Mouse (Mus musculus) forebrain, embryonic 15.5 days (tissue): ENCODE measurements around the gene Pnpla7. TPM values are rescaled to one million over a fixed set of nuclear protein-coding genes. Genes with fewer than 3 reads are reported as not detected.

Experiments
- ATAC-seq: fragments of 200-750 bp; cut with Nextera tagmentation; replicated peaks from 2 replicates; pipeline ENCODE4 v1.8.0; 2017; ENCODE audit warnings: mild to moderate bottlenecking, moderate TSS enrichment, moderate library complexity
- H3K27ac ChIP-seq: fragments of 300-500 bp; sonication (generic); replicated peaks from 2 replicates; pipeline ENCODE4 v1.5.1; 2015; ENCODE audit warnings: mild to moderate bottlenecking, inconsistent platforms
- H3K27me3 ChIP-seq: fragments of 300-500 bp; sonication (generic); 2 replicates; pipeline ENCODE4 v1.6.1; 2015; ENCODE audit warnings: inconsistent platforms
- H3K36me3 ChIP-seq: fragments of 300-500 bp; sonication (generic); 2 replicates; pipeline ENCODE4 v1.6.1; 2015; ENCODE audit warnings: mild to moderate bottlenecking, inconsistent platforms
- H3K4me1 ChIP-seq: fragments of 300-500 bp; sonication (generic); 2 replicates; pipeline ENCODE4 v1.6.1; 2015; ENCODE audit warnings: inconsistent platforms
- H3K4me2 ChIP-seq: fragments of 300-500 bp; sonication (generic); replicated peaks from 2 replicates; pipeline ENCODE4 v1.6.1; 2015; ENCODE audit warnings: mild to moderate bottlenecking, inconsistent platforms
- H3K4me3 ChIP-seq: fragments of 300-500 bp; sonication (generic); 2 replicates; pipeline ENCODE4 v1.5.1; 2015; ENCODE audit warnings: mild to moderate bottlenecking, inconsistent platforms
- H3K9ac ChIP-seq: fragments of 300-500 bp; sonication (generic); replicated peaks from 2 replicates; pipeline ENCODE4 v1.6.1; 2015; ENCODE audit warnings: mild to moderate bottlenecking, inconsistent platforms
- H3K9me3 ChIP-seq: fragments of 300-500 bp; sonication (generic); 2 replicates; pipeline ENCODE4 v1.6.1; 2016; ENCODE audit warnings: inconsistent platforms
- WGBS: fragments of 180-500 bp; shearing (Covaris S2); methylation state at CpG from one replicate; pipeline ENCODE4 v1.1.7; 2015; ENCODE audit warnings: mixed read lengths; 5-methylcytosine and 5-hydroxymethylcytosine counted together
- polyA plus RNA-seq: library from polyadenylated mRNA; unstranded; fragments of >200 nt; fragmentation: Nextera tagmentation; extraction: Ambion mirVana; gene quantifications from 2 replicates; pipeline ENCODE4 v1.2.1, GENCODE M21; 2015

Pnpla7 gene
- polyA plus RNA-seq, 1 experiment from 2014 or later: 4.0 TPM

- Histone ChIP-seq H3K9me3 (no peaks in the 10 kb centered on the region), H3K36me3 (no peaks in the 10 kb centered on the region), H3K4me2 (no peak overlapping the region), H3K27me3 (no peaks in the 10 kb centered on the region), H3K4me1 (no peaks in the 10 kb centered on the region), H3K27ac (no peak overlapping the region), H3K9ac (no peak overlapping the region), H3K4me3 (no peak overlapping the region)
- 47% methylated on average over 9 of the region's 9 CpGs for WGBS
- ATAC-seq: 0 out of 2 replicates have a peak, but pooled peaks have one; percentile 35
These were observed 28.3 kb downstream of the Pnpla7 start for GRCm38 (mm10) chr2:25003946-25004786.

DNA sequence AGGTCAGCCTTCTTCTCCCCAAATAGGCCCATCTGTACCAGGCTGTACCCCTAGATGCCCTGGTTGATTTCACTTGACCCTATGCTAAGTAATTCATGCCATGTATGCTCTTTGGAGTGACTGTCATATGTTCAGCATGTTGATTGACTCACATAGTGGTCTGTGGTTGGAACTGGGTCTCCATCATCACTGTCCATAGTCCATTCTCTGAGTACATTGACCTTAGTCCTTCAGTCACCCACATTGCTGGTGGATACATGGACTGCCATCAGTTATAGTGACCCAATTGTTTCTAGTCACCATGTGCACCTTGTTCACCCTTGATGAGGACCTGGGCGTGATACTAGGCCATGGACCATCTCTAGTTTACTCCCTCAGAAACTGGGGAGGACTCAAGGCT is 30.9 kb downstream of the Pnpla7 start:
- 100% methylated on average over 1 of the region's 1 CpGs for WGBS
- Histone ChIP-seq H3K9ac (no peak overlapping the region), H3K4me2 (no peak overlapping the region), H3K27me3 (no peaks in the 10 kb centered on the region), H3K27ac (no peak overlapping the region), H3K9me3 (no peaks in the 10 kb centered on the region), H3K4me1 (no peaks in the 10 kb centered on the region), H3K36me3 (no peaks in the 10 kb centered on the region), H3K4me3 (no peak overlapping the region)
- ATAC-seq: no peak

GRCm38 (mm10) chr2:25008250-25008649 is 32.4 kb downstream of the Pnpla7 start:
- ATAC-seq: no peak
- no peak overlapping the region for H3K9ac ChIP-seq

GRCm38 (mm10) chr2:25022678-25023077 is 46.8 kb downstream of the Pnpla7 start:
- H3K27me3 ChIP-seq: no peaks in the 10 kb centered on the region
- H3K9me3 ChIP-seq: no peaks in the 10 kb centered on the region
- WGBS: 92% methylated on average over 1 of the region's 1 CpGs

More at GRCm38 (mm10) chr2:25008250-25008649, 32.4 kb downstream of the Pnpla7 start:
- no peaks in the 10 kb centered on the region for H3K4me1 ChIP-seq
- no peaks in the 10 kb centered on the region for H3K27me3 ChIP-seq
- H3K27ac ChIP-seq: no peak overlapping the region
- H3K36me3 ChIP-seq: no peaks in the 10 kb centered on the region
- H3K4me2 ChIP-seq: no peak overlapping the region
- no peaks in the 10 kb centered on the region for H3K9me3 ChIP-seq
- no peak overlapping the region for H3K4me3 ChIP-seq

GRCm38 (mm10) chr2:25025109-25025508 is 49.3 kb downstream of the Pnpla7 start:
- Histone ChIP-seq H3K36me3 (no peaks in the 10 kb centered on the region), H3K27ac (no peak overlapping the region), H3K9me3 (no peaks in the 10 kb centered on the region), H3K4me2 (no peak overlapping the region), H3K9ac (no peak overlapping the region), H3K27me3 (no peaks in the 10 kb centered on the region), H3K4me1 (no peaks in the 10 kb centered on the region), H3K4me3 (no peak overlapping the region)
- ATAC-seq: no peak
- 78% methylated on average over 1 of the region's 1 CpGs for WGBS

More at GRCm38 (mm10) chr2:25022678-25023077, 46.8 kb downstream of the Pnpla7 start:
- no peaks in the 10 kb centered on the region for H3K36me3 ChIP-seq
- H3K9ac ChIP-seq: no peak overlapping the region
- H3K4me2 ChIP-seq: no peak overlapping the region
- H3K4me3 ChIP-seq: no peak overlapping the region
- ATAC-seq: no peak
- no peaks in the 10 kb centered on the region for H3K4me1 ChIP-seq
- no peak overlapping the region for H3K27ac ChIP-seq

DNA sequence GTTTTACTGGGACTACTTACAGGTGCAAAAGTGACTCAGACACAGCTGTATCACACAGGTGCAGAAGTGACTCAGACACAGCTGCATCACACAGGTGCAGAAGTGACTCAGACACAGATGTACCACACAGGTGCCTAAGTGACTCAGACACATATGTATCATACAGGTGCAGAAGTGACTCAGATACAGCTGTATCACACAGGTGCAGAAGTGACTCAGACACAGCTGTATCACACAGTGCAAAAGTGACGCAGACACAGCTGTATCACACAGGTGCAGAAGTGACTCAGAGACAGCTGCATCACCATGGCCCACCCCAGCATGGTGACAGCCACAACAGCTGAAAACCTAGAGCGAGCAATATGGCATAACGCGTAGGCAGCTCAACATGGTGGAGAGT is 59.2 kb downstream of the Pnpla7 start:
- H3K27ac ChIP-seq: no peak overlapping the region
- no peaks in the 10 kb centered on the region for H3K4me1 ChIP-seq
- H3K27me3 ChIP-seq: no peaks in the 10 kb centered on the region
- ATAC-seq: no peak
- H3K9me3 ChIP-seq: no peaks in the 10 kb centered on the region
- H3K36me3 ChIP-seq: no peaks in the 10 kb centered on the region
- H3K4me3 ChIP-seq: no peak overlapping the region
- H3K9ac ChIP-seq: no peak overlapping the region
- H3K4me2 ChIP-seq: no peak overlapping the region
- WGBS: 94% methylated on average over 4 of the region's 4 CpGs

GRCm38 (mm10) chr2:25040089-25040488 is 64.3 kb downstream of the Pnpla7 start:
- no peak for ATAC-seq
- Histone ChIP-seq H3K4me2 (no peak overlapping the region), H3K27ac (no peak overlapping the region), H3K4me1 (no peaks in the 10 kb centered on the region), H3K36me3 (no peaks in the 10 kb centered on the region), H3K9me3 (no peaks in the 10 kb centered on the region), H3K9ac (no peak overlapping the region), H3K27me3 (no peaks in the 10 kb centered on the region), H3K4me3 (no peak overlapping the region)
- 85% methylated on average over 5 of the region's 5 CpGs for WGBS

GRCm38 (mm10) chr2:25050921-25051320 is 75.1 kb downstream of the Pnpla7 start:
- ATAC-seq: no peak

GRCm38 (mm10) chr2:25051450-25051849 is 75.6 kb downstream of the Pnpla7 start:
- no peaks in the 10 kb centered on the region for H3K9me3 ChIP-seq
- H3K9ac ChIP-seq: no peak overlapping the region
- no peak overlapping the region for H3K4me2 ChIP-seq
- H3K27ac ChIP-seq: no peak overlapping the region
- H3K4me3 ChIP-seq: no peak overlapping the region
- H3K27me3 ChIP-seq: no peaks in the 10 kb centered on the region
- WGBS: 85% methylated on average over 8 of the region's 8 CpGs
- H3K36me3 ChIP-seq: 0 out of 2 replicates have a peak, but pooled peaks cover 6% of the 10 kb centered on the region
- no peak for ATAC-seq
- peaks cover 20% of the 10 kb centered on the region for H3K4me1 ChIP-seq

More at GRCm38 (mm10) chr2:25050921-25051320, 75.1 kb downstream of the Pnpla7 start:
- Histone ChIP-seq H3K9ac (no peak overlapping the region), H3K36me3 (0 out of 2 replicates have a peak, but pooled peaks cover under 1% of the 10 kb centered on the region), H3K27ac (no peak overlapping the region), H3K9me3 (no peaks in the 10 kb centered on the region), H3K4me2 (no peak overlapping the region), H3K27me3 (no peaks in the 10 kb centered on the region), H3K4me1 (peaks cover 15% of the 10 kb centered on the region), H3K4me3 (no peak overlapping the region)
- 85% methylated on average over 7 of the region's 7 CpGs for WGBS

DNA sequence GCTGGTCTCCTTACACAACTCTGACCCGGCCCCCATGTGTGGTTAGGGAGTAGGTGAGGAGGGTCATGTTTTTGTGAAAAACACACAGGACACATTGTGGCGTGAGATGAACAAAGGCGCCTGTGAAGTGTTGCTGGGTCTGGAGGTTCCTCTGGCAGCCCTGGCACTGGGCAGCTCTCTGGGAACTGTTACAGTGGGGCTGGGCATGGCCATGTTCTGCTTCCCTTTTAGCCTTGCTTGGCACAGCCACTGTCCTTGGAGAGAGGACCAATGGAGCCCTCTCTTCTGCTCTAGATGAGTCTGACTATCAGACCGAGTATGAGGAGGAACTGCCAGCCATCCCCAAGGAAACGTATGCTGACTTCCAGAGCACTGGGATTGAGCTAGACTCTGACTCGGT is 77.3 kb downstream of the Pnpla7 start:
- 93% methylated on average over 6 of the region's 6 CpGs for WGBS
- no peak for ATAC-seq
- Histone ChIP-seq H3K36me3 (peaks cover 17% of the 10 kb centered on the region), H3K4me2 (no peak overlapping the region), H3K4me1 (peaks cover 22% of the 10 kb centered on the region), H3K27ac (no peak overlapping the region), H3K9me3 (no peaks in the 10 kb centered on the region), H3K4me3 (no peak overlapping the region), H3K9ac (no peak overlapping the region), H3K27me3 (no peaks in the 10 kb centered on the region)

- peak; percentile 83 for ATAC-seq
- H3K4me3 ChIP-seq: peak within 1 kb of the TSS; percentile 80
- H3K27me3 ChIP-seq: no peaks in the 10 kb centered on the region
- H3K27ac ChIP-seq: peak within 1 kb of the TSS; percentile 77
- H3K4me2 ChIP-seq: peak within 1 kb of the TSS; percentile 89
- H3K9ac ChIP-seq: peak within 1 kb of the TSS; percentile 83
- WGBS: 4% methylated on average over 47 of the region's 47 CpGs
- H3K9me3 ChIP-seq: no peaks in the 10 kb centered on the region
- peaks cover 25% of the 10 kb centered on the region for H3K4me1 ChIP-seq
- peaks cover 25% of the 10 kb centered on the region for H3K36me3 ChIP-seq
These were observed 78.6 kb downstream of the Pnpla7 start, which contains the start of gene Nsmf for GRCm38 (mm10) chr2:25054221-25055067. Gene Nsmf (plus strand): TSS chr2:25054355.

GRCm38 (mm10) chr2:25055068-25055405 is 79.2 kb downstream of the Pnpla7 start:
- Histone ChIP-seq H3K27me3 (no peaks in the 10 kb centered on the region), H3K4me3 (peak overlapping the region; percentile 80), H3K36me3 (peaks cover 30% of the 10 kb centered on the region), H3K4me2 (peak overlapping the region; percentile 89), H3K9ac (peak overlapping the region; percentile 83), H3K9me3 (no peaks in the 10 kb centered on the region), H3K4me1 (peaks cover 25% of the 10 kb centered on the region), H3K27ac (peak overlapping the region; percentile 77)
- peak; percentile 46 for ATAC-seq
- 23% methylated on average over 2 of the region's 2 CpGs for WGBS
